Mouse (Mus musculus) cerebellum, adult 2 months (tissue): ENCODE results near the gene Ntn1.

Experiments used
- CTCF ChIP-seq: fragments of 200-500 bp; IDR thresholded peaks from 2 replicates; pipeline ENCODE4 v1.5.1; 2011; ENCODE audit warnings: low read depth, mild to moderate bottlenecking, control low read depth, low read length, moderate library complexity, borderline replicate concordance; ENCODE audit not compliant: insufficient read depth
- POLR2A ChIP-seq: fragments of 200-500 bp; IDR thresholded peaks from 2 replicates; pipeline ENCODE4 v1.6.1; 2011; ENCODE audit warnings: low read length, control low read depth, borderline replicate concordance; ENCODE audit not compliant: insufficient read depth

- no peak for TF ChIP-seq POLR2A
- no peak for TF ChIP-seq CTCF
These were observed 236.2 kb downstream of the Ntn1 start for GRCm38 (mm10) chr11:68164408-68164807.
